Mouse (Mus musculus) stomach, embryonic 14.5 days (tissue): ENCODE results near the gene Hmox1. TPM values are rescaled to one million over a fixed set of nuclear protein-coding genes. Genes with fewer than 3 reads are reported as not detected.

Experiments
- ATAC-seq: fragments of 200-750 bp; cut with Nextera tagmentation; 2 replicates; pipeline ENCODE4 v1.8.0; 2017; ENCODE audit warnings: low read depth, moderate TSS enrichment; ENCODE audit not compliant: insufficient number of reproducible peaks, insufficient read depth, low FRiP score
- H3K27ac ChIP-seq: fragments of 300-500 bp; sonication (generic); 2 replicates; pipeline ENCODE4 v1.5.1; 2014; ENCODE audit warnings: mild to moderate bottlenecking, low read length, moderate library complexity, mixed read lengths
- H3K27me3 ChIP-seq: fragments of 300-500 bp; sonication (generic); 2 replicates; pipeline ENCODE4 v1.6.1; 2014; ENCODE audit warnings: low read length, control low read depth, mixed read lengths; ENCODE audit not compliant: control insufficient read depth, insufficient read depth
- H3K36me3 ChIP-seq: fragments of 300-500 bp; sonication (generic); 2 replicates; pipeline ENCODE4 v1.6.1; 2014; ENCODE audit warnings: mild to moderate bottlenecking, control low read depth, low read length, moderate library complexity, mixed read lengths; ENCODE audit not compliant: control insufficient read depth, insufficient read depth
- H3K4me1 ChIP-seq: fragments of 300-500 bp; sonication (generic); 2 replicates; pipeline ENCODE4 v1.6.1; 2014; ENCODE audit warnings: low read length, control low read depth, mixed read lengths; ENCODE audit not compliant: control insufficient read depth, insufficient read depth
- H3K4me2 ChIP-seq: fragments of 300-500 bp; sonication (generic); replicated peaks from 2 replicates; pipeline ENCODE4 v1.6.1; 2014; ENCODE audit warnings: low read depth, low read length, control low read depth
- H3K4me3 ChIP-seq: fragments of 300-500 bp; sonication (generic); 2 replicates; pipeline ENCODE4 v1.5.1; 2014; ENCODE audit warnings: low read depth, low read length, control low read depth
- H3K9ac ChIP-seq: fragments of 300-500 bp; sonication (generic); replicated peaks from 2 replicates; pipeline ENCODE4 v1.6.1; 2014; ENCODE audit warnings: low read depth, mild to moderate bottlenecking, control low read depth, low read length, moderate library complexity, mixed read lengths
- H3K9me3 ChIP-seq: fragments of 300-500 bp; sonication (generic); 2 replicates; pipeline ENCODE4 v1.6.1; 2016; ENCODE audit warnings: low read depth, low read length, control low read depth; ENCODE audit not compliant: control insufficient read depth
- WGBS: fragments of 180-500 bp; shearing (Covaris S2); extraction: QIAGEN DNeasy Blood & Tissue Kit; methylation state at CpG from one replicate; pipeline ENCODE4 v1.1.7; 2014; 5-methylcytosine and 5-hydroxymethylcytosine counted together
- polyA plus RNA-seq: library from polyadenylated mRNA; unstranded; fragments of >200 nt; fragmentation: Nextera tagmentation; extraction: Ambion mirVana; gene quantifications from 2 replicates; pipeline ENCODE4 v1.2.1, GENCODE M21; 2014

The Hmox1 gene
- polyA plus RNA-seq, 1 experiment from 2014 or later = 7.7 TPM

DNA sequence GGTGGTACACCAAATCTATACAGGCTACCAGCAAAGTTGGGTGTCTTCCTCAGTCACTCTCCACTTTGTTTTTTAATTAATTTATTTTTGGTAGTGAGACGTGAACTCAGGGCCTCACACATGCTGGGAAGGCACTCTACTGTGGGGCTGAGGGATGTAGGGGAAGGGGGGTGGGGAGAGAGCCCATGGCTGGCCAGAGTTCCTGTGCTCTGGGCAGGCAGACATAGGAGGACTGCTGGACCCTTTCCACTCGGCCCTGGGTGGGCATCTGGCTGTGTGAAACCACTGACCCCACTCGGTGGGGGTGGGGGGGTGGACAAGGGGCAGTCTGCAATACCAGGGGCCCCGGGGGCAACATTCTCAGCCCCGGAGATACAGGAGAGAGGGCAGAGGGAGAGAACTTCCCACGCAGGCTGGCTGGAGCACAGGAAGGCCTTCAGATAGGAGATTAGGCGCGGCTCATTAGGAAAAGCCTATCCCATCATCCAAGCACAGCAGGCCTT, 10.0 kb downstream of the Hmox1 start:
- Histone ChIP-seq H3K36me3 (no peaks in the 10 kb centered on the region), H3K9ac (no peak overlapping the region), H3K27me3 (no peaks in the 10 kb centered on the region), H3K27ac (no peak overlapping the region), H3K4me3 (no peak overlapping the region), H3K9me3 (no peaks in the 10 kb centered on the region), H3K4me1 (no peaks in the 10 kb centered on the region), H3K4me2 (no peak overlapping the region)
- WGBS = 54% methylated on average over 8 of the region's 8 CpGs
- ATAC-seq = no peak

- ATAC-seq = peak; percentile 78
- H3K27me3 ChIP-seq = no peaks in the 10 kb centered on the region
Observed at GRCm38 (mm10) chr8:75108527-75109235, 15.3 kb downstream of the Hmox1 start.

GRCm38 (mm10) chr8:75109236-75109967, 16.0 kb downstream of the Hmox1 start, which contains the start of gene Mcm5:
Gene Mcm5, plus strand, starts transcription at chr8:75109569.
- H3K4me1 ChIP-seq = peaks cover 17% of the 10 kb centered on the region
- no peaks in the 10 kb centered on the region for H3K9me3 ChIP-seq
- peak; percentile 99 for ATAC-seq
- peak within 1 kb of the TSS; percentile 81 for H3K4me3 ChIP-seq
- no peaks in the 10 kb centered on the region for H3K27me3 ChIP-seq
- H3K4me2 ChIP-seq = peak within 1 kb of the TSS; percentile 70
- H3K36me3 ChIP-seq = peaks cover 27% of the 10 kb centered on the region
- whole genome bisulfite sequencing = under 1% methylated on average over 59 of the region's 59 CpGs
- peak within 1 kb of the TSS; percentile 78 for H3K9ac ChIP-seq
- H3K27ac ChIP-seq = peak within 1 kb of the TSS; percentile 75

More at GRCm38 (mm10) chr8:75108527-75109235, 15.3 kb downstream of the Hmox1 start:
- Histone ChIP-seq H3K4me3 (peak overlapping the region; percentile 81), H3K4me2 (peak overlapping the region; percentile 70), H3K9me3 (no peaks in the 10 kb centered on the region), H3K36me3 (peaks cover 20% of the 10 kb centered on the region), H3K27ac (peak overlapping the region; percentile 75), H3K9ac (peak overlapping the region; percentile 78), H3K4me1 (peaks cover 17% of the 10 kb centered on the region)
- WGBS = 1% methylated on average over 9 of the region's 9 CpGs

DNA sequence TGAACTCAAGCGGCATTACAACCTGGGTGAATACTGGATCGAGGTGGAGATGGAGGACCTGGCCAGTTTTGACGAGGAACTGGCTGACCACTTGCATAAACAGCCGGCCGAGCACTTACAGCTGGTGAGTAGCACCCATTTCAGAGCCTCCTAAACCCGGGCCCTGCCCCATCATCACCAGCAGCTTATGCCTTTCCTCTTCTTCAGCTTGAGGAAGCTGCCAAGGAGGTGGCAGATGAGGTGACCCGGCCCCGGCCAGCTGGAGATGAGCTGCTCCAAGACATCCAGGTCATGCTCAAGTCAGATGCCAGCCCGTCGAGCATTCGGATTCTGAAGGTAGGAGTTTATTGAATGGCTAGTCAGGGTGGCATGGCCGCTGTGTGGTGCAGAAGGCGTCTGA, 16.7 kb downstream of the Hmox1 start:
- Histone ChIP-seq H3K4me3 (peak overlapping the region; percentile 81), H3K27me3 (no peaks in the 10 kb centered on the region), H3K9ac (peak overlapping the region; percentile 77), H3K4me1 (peaks cover 17% of the 10 kb centered on the region), H3K36me3 (peaks cover 31% of the 10 kb centered on the region), H3K9me3 (no peaks in the 10 kb centered on the region), H3K27ac (no peak overlapping the region), H3K4me2 (peak overlapping the region; percentile 63)
- ATAC-seq = no peak
- WGBS = 13% methylated on average over 13 of the region's 13 CpGs

DNA sequence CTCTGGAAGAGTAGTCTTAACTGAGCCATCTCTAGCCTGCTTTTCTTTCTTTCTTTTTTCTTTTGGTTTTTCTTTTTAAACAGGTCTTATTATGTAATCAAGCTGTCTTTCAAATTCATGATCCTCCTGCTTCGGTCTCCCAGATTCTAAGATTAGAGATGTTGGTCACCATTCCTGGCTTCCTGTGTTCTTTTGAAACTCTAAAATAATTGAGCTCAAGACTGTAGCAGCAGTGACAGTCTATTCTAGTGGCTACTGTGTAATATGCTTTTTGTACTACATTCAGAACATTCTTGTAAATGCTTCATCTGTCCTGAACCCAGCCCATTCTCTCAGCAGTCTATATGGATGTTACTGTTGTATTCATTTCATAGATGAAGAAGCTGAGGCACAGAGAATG, 25.1 kb downstream of the Hmox1 start:
- Histone ChIP-seq H3K4me3 (no peak overlapping the region), H3K27me3 (no peaks in the 10 kb centered on the region), H3K4me2 (no peak overlapping the region), H3K9ac (no peak overlapping the region), H3K27ac (no peak overlapping the region), H3K9me3 (no peaks in the 10 kb centered on the region), H3K4me1 (no peaks in the 10 kb centered on the region), H3K36me3 (peaks cover 89% of the 10 kb centered on the region)
- no peak for ATAC-seq
- 96% methylated on average over 1 of the region's 1 CpGs for WGBS

DNA sequence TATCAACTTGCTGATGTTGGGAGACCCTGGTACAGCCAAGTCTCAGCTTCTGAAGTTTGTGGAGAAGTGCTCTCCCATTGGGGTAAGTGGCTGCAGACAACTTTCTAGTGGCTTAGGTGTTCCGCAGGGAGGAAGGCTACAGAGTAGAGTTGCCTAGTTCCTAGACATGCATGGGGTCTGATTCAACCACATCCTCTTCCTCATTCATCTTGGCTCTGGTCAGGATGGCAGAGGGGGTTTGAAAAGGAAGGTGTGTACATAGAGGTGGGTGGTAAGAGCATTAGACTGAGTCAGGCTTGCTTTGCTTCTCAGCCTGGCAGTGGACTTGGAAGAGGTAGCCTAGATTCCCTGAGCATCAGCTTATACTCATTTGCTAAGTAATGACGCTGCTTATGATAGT, 25.9 kb downstream of the Hmox1 start:
- no peaks in the 10 kb centered on the region for H3K9me3 ChIP-seq
- ATAC-seq = no peak
- no peak overlapping the region for H3K27ac ChIP-seq
- H3K4me3 ChIP-seq = no peak overlapping the region
- H3K36me3 ChIP-seq = peaks cover 89% of the 10 kb centered on the region
- H3K9ac ChIP-seq = no peak overlapping the region
- no peaks in the 10 kb centered on the region for H3K27me3 ChIP-seq
- no peak overlapping the region for H3K4me2 ChIP-seq
- 98% methylated on average over 2 of the region's 2 CpGs for WGBS
- H3K4me1 ChIP-seq = no peaks in the 10 kb centered on the region

DNA sequence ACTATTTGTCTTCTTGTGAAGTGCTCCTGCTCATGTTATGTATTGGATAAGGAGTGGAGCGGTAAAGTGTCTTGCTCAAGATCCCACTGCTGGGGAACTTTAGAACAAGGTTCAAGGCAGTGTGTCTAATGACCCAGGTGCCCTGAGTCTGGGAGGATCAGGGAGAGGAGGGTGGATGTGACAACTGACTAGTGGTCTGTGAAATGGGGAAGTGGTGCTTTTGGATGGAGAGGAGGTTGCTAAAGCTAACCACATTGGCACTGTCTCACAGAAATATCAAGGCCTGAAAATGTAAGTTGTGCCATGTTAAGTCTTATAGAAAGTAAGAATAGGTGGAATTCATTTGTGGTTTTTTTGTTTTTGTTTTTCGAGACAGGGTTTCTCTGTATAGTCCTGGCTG, 26.3 kb downstream of the Hmox1 start:
- Histone ChIP-seq H3K4me1 (no peaks in the 10 kb centered on the region), H3K4me3 (no peak overlapping the region), H3K4me2 (no peak overlapping the region), H3K27ac (no peak overlapping the region), H3K9me3 (no peaks in the 10 kb centered on the region), H3K9ac (no peak overlapping the region), H3K27me3 (no peaks in the 10 kb centered on the region), H3K36me3 (peaks cover 92% of the 10 kb centered on the region)
- 94% methylated on average over 2 of the region's 2 CpGs for WGBS
- no peak for ATAC-seq

GRCm38 (mm10) chr8:75127406-75127805, 34.0 kb downstream of the Hmox1 start:
- no peaks in the 10 kb centered on the region for H3K9me3 ChIP-seq
- 85% methylated on average over 1 of the region's 1 CpGs for WGBS
- H3K4me2 ChIP-seq = no peak overlapping the region
- no peaks in the 10 kb centered on the region for H3K4me1 ChIP-seq
- H3K27ac ChIP-seq = no peak overlapping the region
- peaks cover 58% of the 10 kb centered on the region for H3K36me3 ChIP-seq
- H3K27me3 ChIP-seq = no peaks in the 10 kb centered on the region
- H3K9ac ChIP-seq = no peak overlapping the region
- H3K4me3 ChIP-seq = no peak overlapping the region
- no peak for ATAC-seq
